Comparison of ENCODE assay signal across 11 mouse cellular contexts in the genomic region with DNA sequence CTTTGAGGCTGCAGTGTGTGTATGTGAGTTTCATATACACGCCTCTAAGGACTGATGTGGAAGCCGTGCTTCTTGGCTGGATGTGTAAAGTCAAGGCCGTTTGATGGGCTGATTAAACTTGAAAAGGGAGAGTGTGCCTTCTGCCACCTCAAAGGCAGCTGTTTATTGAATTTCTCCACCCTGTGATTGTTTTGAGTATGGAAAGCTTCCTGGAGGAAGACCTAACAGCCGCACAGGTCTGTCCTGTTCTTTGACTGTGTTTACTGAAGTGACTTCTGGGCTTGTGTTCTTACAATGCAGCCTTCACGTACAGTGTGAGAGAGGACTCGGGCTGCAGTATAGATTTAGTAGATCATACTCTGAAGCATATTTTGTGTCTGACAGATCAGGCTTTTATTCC.
DNase-seq lines count a peak whose midpoint lies in the region; ATAC-seq lines count a peak whose summit lies in the region.
"Had no signal": no experiment of that assay in that cellular context is flagged by ENCODE, and none has a peak within 500 bp of the region (broad histone marks: within the 10 kb centered on the region; RNA-seq: fewer than 3 reads in every experiment).

No protein-coding gene starts in this region.

- H3K36me3 ChIP-seq in forebrain, embryonic 15.5 days, result no peaks in the 10 kb centered on the region
- no peaks in the 10 kb centered on the region for H3K36me3 ChIP-seq in forebrain, embryonic 12.5 days (replicated peaks)
- H3K36me3 ChIP-seq in kidney, embryonic 15.5 days, result no peaks in the 10 kb centered on the region
- no peaks in the 10 kb centered on the region for H3K36me3 ChIP-seq in neural tube, embryonic 13.5 days
- H3K36me3 ChIP-seq: G1E; limb, embryonic 12.5 days had no signal

- H3K4me2 ChIP-seq in forebrain, embryonic 15.5 days (replicated peaks), result no peak overlapping the region
- no peak overlapping the region for H3K4me2 ChIP-seq in forebrain, embryonic 12.5 days
- no peak overlapping the region for H3K4me2 ChIP-seq in kidney, embryonic 15.5 days
- H3K4me2 ChIP-seq in neural tube, embryonic 13.5 days, result no peak overlapping the region
- H3K4me2 ChIP-seq: limb, embryonic 12.5 days had no signal

- 0 out of 2 replicates have a peak, but pooled peaks have one; percentile 4 for ATAC-seq in forebrain, embryonic 15.5 days (replicated peaks)
- ATAC-seq in forebrain, embryonic 12.5 days (ENCODE audit: low FRiP score), result no peak
- ATAC-seq in kidney, embryonic 15.5 days (replicated peaks; ENCODE audit: low FRiP score), result no peak
- ATAC-seq in neural tube, embryonic 13.5 days (ENCODE audit: low read depth), result no peak

- H3K27ac ChIP-seq in forebrain, embryonic 15.5 days (replicated peaks), result peak overlapping the region; percentile 18; the same call in 1 of the 2 replicates
- no peak overlapping the region for H3K27ac ChIP-seq in forebrain, embryonic 12.5 days
- peak overlapping the region; percentile 74 for H3K27ac ChIP-seq in kidney, embryonic 15.5 days
- H3K27ac ChIP-seq in neural tube, embryonic 13.5 days (replicated peaks), result peak overlapping the region; percentile 52; the same call in 1 of the 2 replicates

- H3K9ac ChIP-seq in forebrain, embryonic 15.5 days (replicated peaks), result no peak overlapping the region
- H3K9ac ChIP-seq in forebrain, embryonic 12.5 days, result no peak overlapping the region
- H3K9ac ChIP-seq in kidney, embryonic 15.5 days, result no peak overlapping the region
- H3K9ac ChIP-seq in neural tube, embryonic 13.5 days, result no peak overlapping the region
- H3K9ac ChIP-seq: limb, embryonic 12.5 days had no signal

- no peaks in the 10 kb centered on the region for H3K27me3 ChIP-seq in forebrain, embryonic 15.5 days
- H3K27me3 ChIP-seq in forebrain, embryonic 12.5 days, result 0 out of 2 replicates have a peak, but pooled peaks cover 7% of the 10 kb centered on the region
- no peaks in the 10 kb centered on the region for H3K27me3 ChIP-seq in kidney, embryonic 15.5 days
- no peaks in the 10 kb centered on the region for H3K27me3 ChIP-seq in neural tube, embryonic 13.5 days
- H3K27me3 ChIP-seq: limb, embryonic 12.5 days had no signal

- DNase-seq in kidney, adult 18-20 months, result no peak
- DNase-seq in neural tube, embryonic 10.5 days (ENCODE audit: extremely low spot score, low spot score), result no peak
- DNase-seq in cerebellum, postnatal 36 days, result no peak
- no peak for DNase-seq in thymus, postnatal 4 days
- DNase-seq: cerebellum, adult 9-10 months had no signal

- WGBS in forebrain, embryonic 15.5 days, result 83% methylated on average over 6 of the region's 6 CpGs
- 85% methylated on average over 6 of the region's 6 CpGs for WGBS in forebrain, embryonic 12.5 days
- 74% methylated on average over 6 of the region's 6 CpGs for WGBS in kidney, embryonic 15.5 days
- WGBS in neural tube, embryonic 13.5 days, result 76% methylated on average over 6 of the region's 6 CpGs

- H3K4me1 ChIP-seq in forebrain, embryonic 15.5 days, result peaks cover 11% of the 10 kb centered on the region; the same call in 1 of the 2 replicates
- H3K4me1 ChIP-seq in forebrain, embryonic 12.5 days, result peaks cover 28% of the 10 kb centered on the region
- H3K4me1 ChIP-seq in kidney, embryonic 15.5 days, result peaks cover 5% of the 10 kb centered on the region; the same call in 1 of the 2 replicates
- H3K4me1 ChIP-seq in neural tube, embryonic 13.5 days (replicated peaks), result peaks cover 42% of the 10 kb centered on the region

- no peaks in the 10 kb centered on the region for H3K9me3 ChIP-seq in forebrain, embryonic 15.5 days
- no peaks in the 10 kb centered on the region for H3K9me3 ChIP-seq in forebrain, embryonic 12.5 days
- no peaks in the 10 kb centered on the region for H3K9me3 ChIP-seq in kidney, embryonic 15.5 days (replicated peaks)
- H3K9me3 ChIP-seq in neural tube, embryonic 13.5 days, result no peaks in the 10 kb centered on the region
- H3K9me3 ChIP-seq: limb, embryonic 12.5 days had no signal

- H3K4me3 ChIP-seq in forebrain, embryonic 15.5 days, result no peak overlapping the region
- no peak overlapping the region for H3K4me3 ChIP-seq in forebrain, embryonic 12.5 days (replicated peaks)
- no peak overlapping the region for H3K4me3 ChIP-seq in kidney, embryonic 15.5 days (replicated peaks)
- no peak overlapping the region for H3K4me3 ChIP-seq in neural tube, embryonic 13.5 days
- H3K4me3 ChIP-seq: limb, embryonic 12.5 days had no signal
